Mouse (Mus musculus): ENCODE data around the gene Hnrnpll.

Hnrnpll gene

DNA sequence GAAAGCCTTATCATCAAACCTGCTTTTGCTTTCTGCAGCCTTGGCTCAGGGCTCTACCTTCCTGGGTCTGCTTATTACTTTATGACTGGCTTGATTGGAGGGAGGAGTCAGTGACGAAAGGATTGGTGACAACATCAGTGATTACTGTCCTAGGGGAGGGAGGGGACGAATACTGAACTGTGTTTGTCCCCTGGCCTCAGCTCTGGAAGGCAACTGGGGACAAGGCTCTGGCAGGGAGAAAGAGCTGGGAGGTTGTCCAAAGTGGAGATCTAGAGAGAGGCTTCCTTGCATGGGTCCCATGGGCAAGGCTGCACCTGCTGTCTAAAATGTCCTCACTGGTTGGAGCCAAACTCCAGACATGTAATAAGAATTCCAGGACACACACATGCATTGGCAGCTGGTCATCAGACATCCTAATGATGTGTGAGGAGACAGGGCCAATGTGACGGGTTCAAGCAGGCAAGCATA, 59.7 kb downstream of the Hnrnpll start:
- DNase-seq (ENCODE audit: low read depth, low spot score), result peak; percentile 95

DNA sequence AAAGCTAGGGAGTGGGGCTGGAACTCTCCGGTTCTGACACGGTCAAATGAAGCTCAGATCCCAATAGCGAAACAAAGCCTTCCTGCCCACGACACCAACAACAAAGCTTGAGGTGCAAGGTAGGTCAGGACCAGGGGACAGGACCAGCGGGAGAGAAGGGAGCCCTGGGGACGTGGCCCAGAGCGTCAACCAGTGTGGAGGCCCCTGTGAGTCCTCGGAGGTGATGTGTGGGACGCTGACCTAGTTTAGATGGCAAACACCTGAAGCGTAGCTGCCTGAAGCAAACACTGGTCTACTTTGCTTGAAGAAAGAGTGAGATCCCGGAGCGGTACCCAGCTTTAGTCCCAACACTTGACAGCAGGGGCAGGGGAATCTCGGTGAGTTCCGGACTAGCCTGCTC, 62.5 kb downstream of the Hnrnpll start:
- DNase-seq (ENCODE audit: low read depth, low spot score), result no peak

GRCm38 (mm10) chr17:79998986-79999385, 63.1 kb downstream of the Hnrnpll start:
- peak; percentile 95 for DNase-seq (ENCODE audit: low read depth, low spot score)

DNA sequence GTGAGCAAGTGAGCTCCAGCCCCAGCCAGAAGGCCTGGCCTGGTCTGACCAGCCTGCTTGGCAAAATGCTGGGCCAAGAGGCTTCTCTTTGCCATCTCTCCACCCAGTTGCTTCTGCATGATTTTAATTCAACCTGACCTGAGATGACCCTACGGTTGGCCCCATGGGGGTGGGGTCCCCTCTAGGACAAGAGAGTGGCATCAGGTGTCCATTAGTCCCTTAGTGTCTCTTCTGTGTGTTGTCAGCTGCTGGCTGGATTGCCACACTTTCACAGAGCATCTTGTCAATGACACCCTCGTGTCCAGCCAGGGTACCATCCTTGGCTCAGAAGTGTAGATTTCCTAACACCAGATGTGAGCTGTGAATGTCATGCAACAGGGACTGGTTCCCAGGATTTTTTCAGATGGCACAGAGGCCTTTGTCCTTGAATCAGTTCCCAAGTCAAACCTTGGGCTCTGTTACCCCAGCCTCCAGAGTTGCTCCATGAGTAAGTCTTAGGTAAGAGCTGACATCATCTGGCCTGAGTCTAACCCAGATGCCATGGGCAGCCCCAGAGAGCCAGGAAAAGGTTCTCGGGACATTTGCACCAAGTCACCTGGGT, 66.9 kb downstream of the Hnrnpll start:
- peak; percentile 86 for DNase-seq (ENCODE audit: low read depth, low spot score)

DNA sequence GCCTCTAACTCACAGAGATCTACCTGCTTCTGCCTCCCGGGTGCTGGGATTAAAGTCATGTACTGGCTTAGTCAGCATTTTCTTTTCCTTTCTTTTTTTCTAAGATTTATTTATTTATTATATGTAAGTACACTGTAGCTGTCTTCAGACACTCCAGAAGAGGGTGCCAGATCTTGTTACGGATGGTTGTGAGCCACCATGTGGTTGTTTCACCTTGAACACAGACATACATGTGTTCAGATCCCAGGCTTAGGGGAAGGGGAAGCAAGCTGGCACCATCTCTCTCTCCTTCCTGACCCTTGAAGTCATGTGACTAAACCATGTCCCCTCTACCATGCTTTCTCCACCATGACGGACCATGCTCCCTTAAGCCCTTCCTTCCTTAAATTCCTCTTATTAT, 70.0 kb downstream of the Hnrnpll start:
- DNase-seq (ENCODE audit: low read depth, low spot score), result no peak

DNA sequence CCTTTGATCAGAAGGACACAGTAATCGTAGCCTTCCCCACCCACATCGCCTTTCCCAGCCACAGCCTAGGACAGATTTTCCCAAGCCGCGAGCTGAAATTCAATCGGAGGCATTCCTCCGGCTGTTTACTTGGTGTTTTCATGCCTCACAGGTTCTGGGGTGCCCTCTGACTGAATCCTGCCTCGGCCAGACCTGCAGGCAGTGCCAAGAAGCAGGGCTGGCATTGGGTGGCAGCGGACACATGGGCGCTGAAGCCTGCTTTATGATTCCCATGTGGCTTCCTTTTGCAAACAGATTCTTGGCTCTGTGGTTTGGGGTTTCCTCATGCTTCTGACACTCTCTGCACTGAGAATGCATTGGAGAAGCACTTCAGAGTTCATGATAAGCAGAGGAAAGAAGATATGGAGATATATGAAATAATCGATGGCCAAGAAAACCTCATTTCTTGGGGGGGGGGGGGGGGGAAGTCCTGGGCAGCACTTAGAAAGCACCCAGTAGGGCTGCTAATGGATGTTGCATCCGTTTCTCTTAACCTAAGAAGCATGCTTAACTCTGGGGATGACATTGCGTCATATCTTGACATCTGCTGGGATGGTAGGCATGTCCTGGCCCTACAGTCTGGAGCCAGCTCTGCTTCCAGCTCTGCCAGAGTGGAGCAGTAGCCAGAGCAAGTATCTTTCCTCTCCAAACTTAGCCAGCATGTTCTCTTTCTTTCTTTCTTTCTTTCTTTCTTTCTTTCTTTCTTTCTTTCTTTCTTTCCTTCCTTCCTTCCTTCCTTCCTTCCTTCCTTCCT, 70.8 kb downstream of the Hnrnpll start:
- peak; percentile 96 for DNase-seq (ENCODE audit: low read depth, low spot score)

DNA sequence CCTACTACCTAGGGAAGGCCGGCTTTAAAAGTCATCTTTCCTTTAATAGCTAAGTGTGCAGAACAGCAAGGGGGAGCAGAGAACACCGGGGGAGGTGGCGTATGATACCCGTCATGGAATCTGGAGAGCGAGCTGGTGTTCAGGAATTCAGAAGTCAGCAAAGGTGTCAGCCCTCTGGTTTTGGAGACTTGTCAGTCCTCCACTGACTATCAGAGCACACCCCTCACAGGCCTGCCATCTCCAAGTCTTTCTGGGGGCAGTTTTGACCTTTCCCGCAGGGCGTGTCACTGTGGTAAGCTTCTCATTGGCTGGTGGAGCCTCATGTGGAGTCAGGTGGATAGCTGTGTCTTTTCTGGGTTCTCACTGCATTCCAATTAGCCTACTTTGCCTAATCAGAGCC, 72.0 kb downstream of the Hnrnpll start:
- peak; percentile 95 for DNase-seq (ENCODE audit: low read depth, low spot score)

- no peak for DNase-seq (ENCODE audit: low read depth, low spot score)
Observed at GRCm38 (mm10) chr17:79984450-79984849, 77.7 kb downstream of the Hnrnpll start.

GRCm38 (mm10) chr17:79982955-79983529, 79.1 kb downstream of the Hnrnpll start:
- no peak for DNase-seq (ENCODE audit: low read depth, low spot score)

DNA sequence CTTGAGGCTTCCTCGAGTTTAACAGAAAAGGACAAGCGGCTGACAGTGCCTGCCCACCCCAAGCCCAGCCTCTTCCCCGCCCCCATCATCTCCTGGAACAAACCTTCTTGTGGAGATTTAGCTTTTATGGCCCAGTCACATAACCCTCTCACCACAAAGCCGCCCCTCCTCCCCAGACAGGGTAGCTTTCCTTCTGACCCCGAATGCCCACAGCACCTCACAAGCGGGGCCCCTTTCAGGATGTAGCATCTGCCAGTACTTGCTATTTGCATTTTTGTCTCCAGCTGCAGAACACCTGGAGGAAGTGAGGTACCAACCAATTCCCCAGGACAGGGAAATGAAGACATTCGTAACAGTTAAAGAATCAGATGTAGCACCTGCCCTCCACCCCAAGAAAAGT, 79.6 kb downstream of the Hnrnpll start:
- DNase-seq (ENCODE audit: low read depth, low spot score), result no peak

GRCm38 (mm10) chr17:79981758-79982481, 80.2 kb downstream of the Hnrnpll start:
- DNase-seq (ENCODE audit: low read depth, low spot score), result no peak

DNA sequence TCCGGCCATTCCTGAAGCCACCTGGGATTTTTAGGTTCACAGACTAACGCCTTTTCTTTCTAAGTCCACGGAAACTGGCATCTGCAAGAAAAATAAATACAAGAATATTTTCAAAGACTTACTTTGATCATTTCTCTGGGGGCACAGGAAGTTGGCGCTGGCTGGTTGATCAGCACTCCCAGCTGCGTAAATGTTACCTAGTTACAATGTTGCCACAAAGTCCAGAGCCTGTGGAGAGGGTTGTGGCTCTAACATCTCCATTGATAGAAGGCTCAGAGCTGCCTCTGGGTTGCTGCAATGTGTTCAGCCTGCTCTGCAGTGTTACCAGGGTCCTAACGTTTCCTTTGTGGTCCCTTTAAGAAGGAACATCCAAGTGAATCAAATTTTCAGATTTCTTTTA, 80.8 kb downstream of the Hnrnpll start:
- DNase-seq (ENCODE audit: low read depth, low spot score), result no peak

GRCm38 (mm10) chr17:79980421-79981120, 81.6 kb downstream of the Hnrnpll start:
- DNase-seq (ENCODE audit: low read depth, low spot score), result no peak
